Mouse (Mus musculus) heart, adult 8-10 months (tissue): ENCODE results near the gene Thop1. TPM values are rescaled to one million over a fixed set of nuclear protein-coding genes. Genes with fewer than 3 reads are reported as not detected.
A peak's percentile ranks its signal among the peaks of the same experiment; 100 is the strongest.
"Not testable (repeated sequence)": the region's sequence is repeated elsewhere in the genome, so short reads cannot be mapped to it uniquely, and the experiment has no call there.

ENCODE experiments used
- DNase-seq: peaks from one replicate; pipeline ENCODE4 v3.0.0; 2022; ENCODE audit warnings: low spot score
- total RNA-seq, 4 experiments: library from RNA; stranded (reverse); gene quantifications; 2 replicates each; pipeline ENCODE4 v1.2.4; 2022

Thop1 gene
- total RNA-seq, 4 experiments from 2014 or later = 12.3 to 14.9 (median 13.2) TPM

- no peak for DNase-seq
Observed at GRCm38 (mm10) chr10:81057406-81058130, 12.3 kb upstream of the Thop1 start.

DNA sequence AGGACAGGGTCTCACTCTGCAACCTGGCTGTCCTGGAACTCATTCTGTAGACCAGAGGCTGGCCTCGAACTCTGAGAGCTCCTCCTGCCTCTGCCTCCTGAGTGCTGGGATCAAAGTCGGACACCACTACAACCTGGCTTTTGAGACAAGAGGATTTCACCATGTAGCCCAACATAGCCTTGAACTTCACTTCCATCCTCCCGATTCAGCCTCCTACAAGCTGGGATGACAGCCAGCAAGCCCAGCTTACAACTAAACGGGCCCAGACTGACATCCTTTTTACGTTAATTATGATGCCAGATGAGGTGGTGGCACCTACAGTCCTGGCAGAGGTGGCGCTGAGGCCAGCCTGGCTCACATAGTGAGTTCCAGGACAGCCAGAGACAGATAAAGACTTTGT lies 10.9 kb upstream of the Thop1 start:
- DNase-seq = no peak

- DNase-seq = peak; percentile 100
Observed at GRCm38 (mm10) chr10:81059603-81060543, 10.0 kb upstream of the Thop1 start, which contains the start of gene Sgta. Sgta (minus strand) TSS chr10:81060181.

DNA sequence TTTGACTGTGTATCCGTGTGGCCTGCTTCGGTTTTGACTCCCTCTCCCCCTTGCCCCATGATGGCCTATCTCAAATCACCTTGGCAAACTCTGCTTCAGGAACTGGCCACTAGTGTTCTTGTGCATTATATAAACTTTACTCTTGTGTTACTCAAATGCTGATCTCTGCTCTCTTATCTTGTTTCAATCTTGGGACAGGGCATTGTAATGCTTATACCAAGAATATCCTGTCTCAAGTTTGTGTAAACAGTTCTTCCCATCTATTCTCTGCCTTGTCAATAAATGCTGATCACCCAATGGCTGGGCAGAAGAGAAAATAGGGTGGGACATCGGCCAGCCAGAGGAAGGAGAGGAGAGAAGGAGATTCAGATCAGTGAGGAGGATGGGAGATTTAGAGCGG lies 7.1 kb upstream of the Thop1 start:
- no peak for DNase-seq

DNA sequence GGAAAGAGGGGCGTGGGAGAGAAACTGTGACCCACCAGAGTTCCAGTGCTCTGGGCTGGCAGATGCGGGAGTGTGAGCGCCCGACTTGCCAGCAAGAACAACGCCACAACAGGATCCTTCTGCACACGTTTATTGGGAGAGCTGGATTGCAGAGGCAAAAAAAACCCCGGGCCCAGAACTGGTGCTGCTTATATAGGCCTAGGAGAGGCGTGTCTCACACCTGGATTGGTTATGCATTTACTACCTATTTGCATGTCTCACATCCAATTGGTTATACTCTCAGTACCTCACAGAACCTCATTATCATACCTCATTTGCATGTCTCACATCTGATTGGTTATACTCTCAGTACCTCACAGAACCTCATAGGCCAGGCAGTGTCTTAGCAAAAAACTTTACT lies 5.3 kb upstream of the Thop1 start:
- DNase-seq = not testable (repeated sequence)

DNA sequence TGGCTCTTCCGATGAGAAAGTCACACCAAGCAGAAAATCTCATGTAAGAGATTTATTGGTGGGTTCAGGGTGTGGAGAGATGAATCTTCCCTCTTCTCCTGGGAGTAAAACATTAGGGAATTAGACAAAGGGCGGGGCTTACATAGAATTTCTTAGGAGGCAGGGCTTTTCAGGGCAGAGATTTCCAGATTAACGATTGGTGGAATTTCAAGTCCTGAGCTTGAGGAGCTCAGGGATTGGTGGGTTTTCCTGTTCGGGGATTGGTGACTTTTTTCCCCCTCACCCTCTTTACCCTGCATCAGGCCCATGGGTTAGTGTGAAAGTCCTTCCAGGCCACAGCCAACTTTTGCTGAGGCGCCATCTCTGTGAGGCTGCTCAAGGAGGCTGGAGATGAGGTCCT lies 1.1 kb upstream of the Thop1 start:
- DNase-seq = no peak

DNA sequence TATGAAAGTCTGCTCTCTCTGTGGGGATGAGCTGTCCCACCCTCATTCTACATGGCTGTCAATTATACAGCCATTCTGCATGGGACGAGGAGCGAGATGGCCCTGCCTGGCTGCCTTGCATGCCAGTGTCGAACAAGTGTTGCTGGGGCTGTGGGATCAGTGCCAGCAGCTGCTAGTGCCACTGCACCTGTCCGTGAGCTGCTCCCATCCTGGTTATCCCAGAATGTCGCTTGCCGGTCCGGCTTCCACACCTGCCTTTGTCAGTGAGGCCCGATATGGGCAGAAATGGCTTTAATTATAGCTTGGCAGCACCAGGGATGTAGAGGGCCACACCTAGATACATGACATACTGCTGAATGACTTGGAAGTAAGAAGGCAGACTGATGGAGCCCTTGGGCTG lies 2.5 kb downstream of the Thop1 start:
- DNase-seq = no peak

- DNase-seq = no peak
Observed at GRCm38 (mm10) chr10:81073464-81073863, 3.6 kb downstream of the Thop1 start.

- no peak for DNase-seq
Observed at GRCm38 (mm10) chr10:81075734-81076133, 5.9 kb downstream of the Thop1 start.

DNA sequence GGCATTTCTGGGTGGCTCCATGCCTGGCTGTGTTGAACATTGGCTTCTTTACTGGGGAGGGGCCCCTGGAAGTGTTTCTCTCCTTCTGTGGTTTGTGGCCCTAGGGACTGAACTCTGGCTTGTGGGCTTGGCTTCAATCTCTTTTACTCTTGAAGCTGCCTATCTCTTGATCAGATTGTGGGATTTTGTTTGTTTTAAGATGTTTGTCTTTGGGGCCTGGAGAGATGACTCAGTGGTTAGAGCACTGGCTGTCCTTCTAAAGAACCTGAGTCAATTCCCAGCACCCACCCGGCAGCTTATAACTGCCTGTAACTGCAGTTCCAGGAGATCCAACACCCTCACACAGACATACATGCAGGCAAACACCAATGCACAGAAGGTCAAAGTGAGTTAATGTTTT lies 6.5 kb downstream of the Thop1 start:
- no peak for DNase-seq

- DNase-seq = no peak
Observed at GRCm38 (mm10) chr10:81077916-81078315, 8.1 kb downstream of the Thop1 start.

DNA sequence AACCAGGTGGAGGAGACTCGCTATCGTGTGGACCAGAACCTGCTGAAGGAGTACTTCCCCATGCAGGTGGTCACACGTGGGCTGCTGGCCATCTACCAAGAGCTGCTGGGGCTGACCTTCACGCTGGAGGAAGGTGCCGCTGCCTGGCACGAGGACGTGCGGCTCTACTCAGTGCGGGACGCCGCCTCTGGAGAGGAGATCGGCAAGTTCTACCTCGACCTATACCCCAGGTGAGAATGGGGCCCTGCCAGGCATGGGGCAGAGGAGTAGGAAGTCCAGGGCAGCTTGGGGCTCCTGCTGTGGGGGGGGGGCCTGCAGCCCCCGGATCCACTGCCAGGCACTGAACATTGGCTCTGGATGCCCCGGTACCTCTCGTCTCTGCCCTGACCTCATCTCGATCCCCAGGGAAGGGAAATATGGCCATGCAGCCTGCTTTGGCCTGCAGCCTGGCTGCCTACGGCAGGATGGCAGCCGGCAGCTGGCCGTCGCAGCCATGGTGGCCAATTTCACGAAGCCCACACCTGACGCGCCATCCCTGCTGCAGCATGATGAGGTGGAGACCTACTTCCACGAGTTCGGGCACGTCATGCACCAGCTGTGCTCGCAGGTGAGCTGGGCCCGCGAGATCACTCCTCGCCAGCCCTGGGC lies 10.3 kb downstream of the Thop1 start:
- no peak for DNase-seq

- DNase-seq = peak; percentile 78
Observed at GRCm38 (mm10) chr10:81082168-81082960, 12.5 kb downstream of the Thop1 start.

DNA sequence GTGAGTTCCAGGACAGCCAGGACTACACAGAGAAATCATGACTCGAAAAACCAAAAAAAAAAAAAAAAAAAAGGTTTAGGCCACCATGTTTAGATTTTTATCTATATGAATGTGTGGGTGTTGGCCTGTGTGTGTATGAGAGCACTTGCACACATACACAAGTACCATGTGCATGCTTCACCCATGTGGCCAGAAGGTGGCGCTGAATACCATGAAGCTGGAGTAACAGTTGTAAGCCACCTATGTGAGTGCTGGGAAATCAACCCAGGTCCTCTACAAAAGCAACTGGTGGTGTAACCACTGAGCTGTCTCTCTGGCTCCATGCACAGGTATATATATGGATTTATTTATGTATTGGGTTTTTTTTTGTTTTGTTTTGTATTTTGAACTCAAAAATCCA lies 17.2 kb downstream of the Thop1 start:
- DNase-seq = no peak

- no peak for DNase-seq
Observed at GRCm38 (mm10) chr10:81089216-81089615, 19.4 kb downstream of the Thop1 start.

DNA sequence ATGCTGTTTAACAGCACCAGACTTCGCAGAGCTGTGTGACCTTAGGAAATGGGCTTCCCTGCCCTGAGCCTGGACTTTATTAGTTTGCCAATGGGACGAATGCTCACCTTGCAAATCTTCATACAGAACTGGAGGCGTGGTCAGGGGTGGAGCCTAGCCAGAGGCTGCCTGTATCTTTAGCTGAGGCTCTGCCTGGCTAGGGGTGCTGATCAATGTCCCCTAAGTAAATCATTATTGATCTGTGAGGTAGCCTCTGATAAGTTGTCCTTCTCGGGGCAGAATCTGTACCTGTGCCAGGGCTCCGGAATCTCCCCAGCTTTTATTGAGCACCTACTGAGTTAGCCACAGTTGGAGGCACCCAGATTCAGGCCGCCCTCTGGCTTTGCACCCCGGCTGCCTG lies 20.8 kb downstream of the Thop1 start:
- DNase-seq = no peak

GRCm38 (mm10) chr10:81092465-81093250 lies 22.8 kb downstream of the Thop1 start:
- DNase-seq = no peak

DNA sequence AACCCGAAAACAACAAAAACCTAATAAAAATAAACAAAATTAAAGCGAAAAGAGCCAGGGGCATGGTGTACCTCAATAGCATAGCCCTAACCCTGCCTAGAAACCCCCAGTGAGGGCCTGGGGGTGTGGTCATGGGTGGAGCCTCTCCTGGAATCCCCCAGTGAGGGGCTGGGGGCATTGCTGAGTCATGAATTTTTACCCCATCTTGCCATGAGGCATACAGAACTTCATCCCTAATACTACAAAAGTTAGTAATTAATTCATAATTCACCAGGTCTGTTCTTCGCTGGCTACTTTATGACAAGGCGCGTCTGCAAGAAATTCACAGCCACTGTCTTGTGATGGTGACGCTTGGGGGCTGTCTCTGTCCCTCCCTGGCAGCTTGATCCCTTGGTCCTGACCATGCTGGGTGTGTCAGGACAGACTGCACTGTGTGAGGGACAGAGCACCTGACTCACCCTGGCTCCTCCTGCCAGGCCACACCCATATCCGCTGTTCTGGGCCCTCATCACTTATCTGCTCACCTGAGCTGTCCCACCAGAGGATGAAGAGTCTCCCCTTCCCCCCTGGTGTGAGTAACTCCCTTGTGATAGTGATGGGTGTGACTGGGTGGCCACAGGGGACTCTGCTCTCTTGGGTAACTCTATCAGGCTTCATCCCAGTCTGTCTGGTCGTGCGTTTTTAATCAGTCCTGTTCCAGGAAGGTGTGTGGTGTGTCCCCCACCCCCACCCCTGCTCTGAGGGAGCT lies 25.3 kb downstream of the Thop1 start:
- no peak for DNase-seq

DNA sequence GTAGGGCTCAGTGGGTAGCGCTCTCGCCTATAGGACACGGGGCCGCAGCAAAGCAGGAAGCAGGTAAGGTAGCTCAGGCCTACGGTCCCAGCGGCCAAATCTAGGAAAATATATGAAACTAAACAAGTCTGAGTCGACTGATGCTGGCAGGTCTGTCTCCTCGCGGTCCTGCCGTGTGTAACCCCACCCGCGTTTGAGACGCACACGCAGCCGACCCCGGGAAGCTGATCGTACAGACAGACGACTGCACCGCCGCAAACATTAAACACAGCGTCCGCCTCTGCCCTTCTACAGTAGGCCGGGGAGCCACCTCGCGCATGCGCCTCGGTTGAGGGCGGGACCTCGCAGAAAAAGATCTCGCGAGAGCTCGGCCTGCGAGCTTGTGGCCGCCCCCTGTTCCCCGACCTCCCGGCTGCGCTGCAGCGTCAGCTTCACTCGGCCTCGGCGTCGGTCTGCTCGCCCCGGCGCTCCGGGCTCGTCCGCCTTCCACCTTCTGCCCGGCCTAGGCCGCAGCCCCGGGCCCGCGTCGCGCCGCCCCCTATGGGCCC lies 35.8 kb downstream of the Thop1 start, which contains the start of gene Map2k2:
Gene Map2k2, plus strand, starts transcription at position 351 of the 548 bp plus-strand sequence.
- DNase-seq = peak; percentile 97
